Mouse (Mus musculus): ENCODE measurements around the gene Klk1b24. TPM values are rescaled to one million over a fixed set of nuclear protein-coding genes. Genes with fewer than 3 reads are reported as not detected.

The Klk1b24 gene
- not detected for total RNA-seq (2023)

GRCm38 (mm10) chr7:44187936-44188335, at the start of gene Klk1b24:
Klk1b24 (plus strand) TSS chr7:44188236.

GRCm38 (mm10) chr7:44197891-44198290, 9.9 kb downstream of the Klk1b24 start, which contains the start of gene Klk1b3:
Klk1b3 (plus strand) TSS chr7:44198191.

GRCm38 (mm10) chr7:44207135-44207534, 19.1 kb downstream of the Klk1b24 start, which contains the start of gene Klk1b4:
Klk1b4 (plus strand) TSS chr7:44207435.

GRCm38 (mm10) chr7:44215645-44216044, 27.6 kb downstream of the Klk1b24 start, which contains the start of gene Klk1b5:
Klk1b5 (plus strand) TSS chr7:44215945.

GRCm38 (mm10) chr7:44225076-44225475, 37.0 kb downstream of the Klk1b24 start, which contains the start of gene Klk1:
Klk1 (plus strand) TSS chr7:44225360.

GRCm38 (mm10) chr7:44235909-44236308, 47.9 kb downstream of the Klk1b24 start, which contains the start of gene Gm36864:
Gm36864 (plus strand) TSS chr7:44236177.

Other genes with a start within 250 kb of the Klk1b24 start
- not detected for gene Klk1b8, start 237.6 kb upstream of the Klk1b24 start, total RNA-seq (2023)
- not detected for gene Klk1b1, start 221.5 kb upstream of the Klk1b24 start, total RNA-seq (2023)
- gene Klk1b9, start 212.2 kb upstream of the Klk1b24 start, total RNA-seq (2023) = not detected
- gene Klk1b11, start 192.4 kb upstream of the Klk1b24 start, total RNA-seq (2023) = not detected
- gene Klk1b26, start 176.1 kb upstream of the Klk1b24 start, total RNA-seq (2023) = not detected
- gene Klk1b27, start 135.9 kb upstream of the Klk1b24 start, total RNA-seq (2023) = not detected
- not detected for gene Klk1b21, start 85.9 kb upstream of the Klk1b24 start, total RNA-seq (2023)
- not detected for gene Klk1b22, start 75.6 kb upstream of the Klk1b24 start, total RNA-seq (2023)
- gene Klk1b16, start 51.5 kb upstream of the Klk1b24 start, total RNA-seq (2023) = not detected
- gene Klk1b3, start 10.0 kb downstream of the Klk1b24 start, total RNA-seq (2023) = not detected
- gene Klk1b4, start 19.2 kb downstream of the Klk1b24 start, total RNA-seq (2023) = not detected
- not detected for gene Klk1b5, start 27.7 kb downstream of the Klk1b24 start, total RNA-seq (2023)
- not detected for gene Klk1, start 37.1 kb downstream of the Klk1b24 start, total RNA-seq (2023)
- gene Gm36864, start 47.9 kb downstream of the Klk1b24 start, total RNA-seq (2023) = not detected
- 1 to 10 TPM in 1 of 2 experiments, under 1 TPM in 1; 0.49 to 1.6 TPM for gene 1700028J19Rik, start 58.5 kb downstream of the Klk1b24 start, total RNA-seq (2023)
- gene 2410002F23Rik, start 58.5 kb downstream of the Klk1b24 start, total RNA-seq (2023) = 10 to 100 TPM; 27.8 to 34.7 TPM
- not detected for gene Acp4, start 69.1 kb downstream of the Klk1b24 start, total RNA-seq (2023)
- not detected for gene Gm15517, start 73.2 kb downstream of the Klk1b24 start, total RNA-seq (2023)
- gene Clec11a, start 118.7 kb downstream of the Klk1b24 start, total RNA-seq (2023) = 1 to 10 TPM in 1 of 2 experiments, under 1 TPM in 1; 0.42 to 1.1 TPM
- under 1 TPM; 0.40 to 0.57 TPM for gene Shank1, start 122.0 kb downstream of the Klk1b24 start, total RNA-seq (2023)
- gene Syt3, start 195.9 kb downstream of the Klk1b24 start, total RNA-seq (2023) = under 1 TPM in 1 of 2 experiments, not detected in 1; 0.36 TPM
- under 1 TPM in 1 of 2 experiments, not detected in 1; 0.16 TPM for gene 1700008O03Rik, start 197.6 kb downstream of the Klk1b24 start, total RNA-seq (2023)
- gene Lrrc4b, start 240.8 kb downstream of the Klk1b24 start, total RNA-seq (2023) = not detected